ENCODE assay signal across 9 mouse cellular contexts in the genomic region with DNA sequence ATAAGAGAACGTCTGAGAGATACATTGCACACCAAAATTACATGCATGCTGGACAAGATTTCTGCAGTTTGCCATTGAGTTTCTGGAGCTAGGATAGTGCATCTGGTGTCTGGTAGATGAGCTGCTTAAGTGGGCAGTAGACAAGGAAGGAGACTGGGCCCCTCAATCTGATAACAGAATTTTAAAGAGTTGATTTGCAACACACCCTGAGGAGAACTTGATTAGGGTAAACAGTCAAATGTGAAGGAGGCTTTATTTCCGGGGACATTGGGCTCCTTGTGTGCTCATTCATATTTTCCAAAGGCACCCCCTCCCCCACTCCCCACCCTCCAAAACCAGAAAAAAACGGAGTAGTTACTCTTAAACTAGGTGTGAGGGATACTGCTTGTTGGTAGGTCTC. TPM values are rescaled to one million over a fixed set of nuclear protein-coding genes. Genes with fewer than 3 reads are reported as not detected.
DNase-seq lines count a peak whose midpoint lies in the region; ATAC-seq and TF ChIP-seq lines count a peak whose summit lies in the region.
"Had no signal": no experiment of that assay in that cellular context is flagged by ENCODE, and none has a peak within 500 bp of the region (broad histone marks: within the 10 kb centered on the region; RNA-seq: fewer than 3 reads in every experiment).

No protein-coding gene starts in this region.

- no peak for ATAC-seq in lung, embryonic 15.5 days (ENCODE audit: borderline replicate concordance, extremely low read depth, low FRiP score, low TSS enrichment)
- ATAC-seq in forebrain, embryonic 12.5 days (ENCODE audit: low FRiP score): no peak
- no peak for ATAC-seq in limb, embryonic 14.5 days (ENCODE audit: low FRiP score, low read depth)
- no peak for ATAC-seq in stomach, embryonic 15.5 days (ENCODE audit: insufficient read depth, low FRiP score, low read depth)

- peak overlapping the region; percentile 88; the same call in 1 of the 2 replicates for H3K9ac ChIP-seq in lung, embryonic 15.5 days
- H3K9ac ChIP-seq in forebrain, embryonic 12.5 days: no peak overlapping the region
- peak overlapping the region; percentile 84; the same call in 1 of the 2 replicates for H3K9ac ChIP-seq in limb, embryonic 14.5 days (ENCODE audit: low read depth, low read length, severe bottlenecking)
- no peak overlapping the region for H3K9ac ChIP-seq in stomach, embryonic 15.5 days

- H3K4me1 ChIP-seq in lung, embryonic 15.5 days: peaks cover 29% of the 10 kb centered on the region
- H3K4me1 ChIP-seq in forebrain, embryonic 12.5 days: peaks cover 25% of the 10 kb centered on the region
- peaks cover 19% of the 10 kb centered on the region for H3K4me1 ChIP-seq in limb, embryonic 14.5 days (ENCODE audit: control insufficient read depth, insufficient read depth, low read length)
- H3K4me1 ChIP-seq in stomach, embryonic 15.5 days: peaks cover 19% of the 10 kb centered on the region; the same call in 1 of the 2 replicates
- H3K4me1 ChIP-seq in thymus, adult 2 months (replicated peaks; ENCODE audit: control insufficient read depth, insufficient read depth, low read length): no peaks in the 10 kb centered on the region; the same call in 1 of the 2 replicates

- peak overlapping the region; percentile 67 for H3K4me2 ChIP-seq in lung, embryonic 15.5 days
- peak overlapping the region; percentile 81 for H3K4me2 ChIP-seq in forebrain, embryonic 12.5 days
- peak overlapping the region; percentile 66 for H3K4me2 ChIP-seq in limb, embryonic 14.5 days (replicated peaks; ENCODE audit: low read depth, low read length, severe bottlenecking)
- peak overlapping the region; percentile 61 for H3K4me2 ChIP-seq in stomach, embryonic 15.5 days

- no peak for TF ChIP-seq POLR2A in limb, embryonic 14.5 days (IDR thresholded peaks at IDR 0.05; ENCODE audit: borderline replicate concordance, extremely low read depth, insufficient read depth, insufficient read length)
- no peak for TF ChIP-seq POLR2A in thymus, adult 2 months (IDR thresholded peaks at IDR 0.05; ENCODE audit: control insufficient read depth, extremely low read depth, insufficient read depth, low read length, poor library complexity)

- DNase-seq in lung, postnatal 25 days (ENCODE audit: low spot score): no peak
- no peak for DNase-seq in limb, embryonic 14.5 days (ENCODE audit: low spot score)
- no peak for DNase-seq in thymus, adult 2 months
- DNase-seq in thymus, postnatal 4 days: no peak
- DNase-seq: adrenal gland, postnatal 14 days; kidney, postnatal 10 days had no signal

- TF ChIP-seq CTCF in thymus, adult 2 months (IDR thresholded peaks at IDR 0.05; ENCODE audit: borderline replicate concordance, control insufficient read depth, extremely low read depth, insufficient read depth, low read length, poor library complexity): no peak

- H3K9me3 ChIP-seq in lung, embryonic 15.5 days: no peaks in the 10 kb centered on the region
- H3K9me3 ChIP-seq in forebrain, embryonic 12.5 days: no peaks in the 10 kb centered on the region
- no peaks in the 10 kb centered on the region for H3K9me3 ChIP-seq in limb, embryonic 14.5 days (ENCODE audit: control insufficient read depth, low read length)
- no peaks in the 10 kb centered on the region for H3K9me3 ChIP-seq in stomach, embryonic 15.5 days

- WGBS in lung, embryonic 15.5 days: 39% methylated on average over 3 of the region's 3 CpGs
- WGBS in forebrain, embryonic 12.5 days: 50% methylated on average over 3 of the region's 3 CpGs
- 60% methylated on average over 3 of the region's 3 CpGs for WGBS in limb, embryonic 14.5 days
- WGBS in stomach, embryonic 15.5 days: 54% methylated on average over 3 of the region's 3 CpGs
- 77% methylated on average over 3 of the region's 3 CpGs for WGBS in thymus, adult 2 months

- no peaks in the 10 kb centered on the region for H3K27me3 ChIP-seq in lung, embryonic 15.5 days
- no peaks in the 10 kb centered on the region for H3K27me3 ChIP-seq in forebrain, embryonic 12.5 days
- no peaks in the 10 kb centered on the region for H3K27me3 ChIP-seq in limb, embryonic 14.5 days (ENCODE audit: control insufficient read depth, insufficient read depth, low read length)
- H3K27me3 ChIP-seq in stomach, embryonic 15.5 days (replicated peaks): no peaks in the 10 kb centered on the region
- H3K27me3 ChIP-seq in thymus, adult 2 months (ENCODE audit: control insufficient read depth, insufficient read depth, low read length): no peaks in the 10 kb centered on the region

- H3K4me3 ChIP-seq in lung, embryonic 15.5 days: peak overlapping the region; percentile 89
- H3K4me3 ChIP-seq in forebrain, embryonic 12.5 days (replicated peaks): peak overlapping the region; percentile 93
- peak overlapping the region; percentile 81; the same call in 1 of the 2 replicates for H3K4me3 ChIP-seq in limb, embryonic 14.5 days (replicated peaks; ENCODE audit: low read length)
- peak overlapping the region; percentile 85; the same call in 1 of the 2 replicates for H3K4me3 ChIP-seq in stomach, embryonic 15.5 days (replicated peaks)
- H3K4me3 ChIP-seq in thymus, adult 2 months (ENCODE audit: control insufficient read depth, insufficient read depth, low read length): no peak overlapping the region

- H3K36me3 ChIP-seq in lung, embryonic 15.5 days: no peaks in the 10 kb centered on the region
- H3K36me3 ChIP-seq in forebrain, embryonic 12.5 days (replicated peaks): no peaks in the 10 kb centered on the region
- H3K36me3 ChIP-seq in limb, embryonic 14.5 days (ENCODE audit: control insufficient read depth, insufficient read depth, low read length): no peaks in the 10 kb centered on the region
- no peaks in the 10 kb centered on the region for H3K36me3 ChIP-seq in stomach, embryonic 15.5 days
- no peaks in the 10 kb centered on the region for H3K36me3 ChIP-seq in thymus, adult 2 months (ENCODE audit: control insufficient read depth, insufficient read depth, low read length)

- peak overlapping the region; percentile 59; the same call in 1 of the 2 replicates for H3K27ac ChIP-seq in lung, embryonic 15.5 days
- no peak overlapping the region for H3K27ac ChIP-seq in forebrain, embryonic 12.5 days
- no peak overlapping the region for H3K27ac ChIP-seq in limb, embryonic 14.5 days (replicated peaks; ENCODE audit: low read depth, low read length)
- no peak overlapping the region for H3K27ac ChIP-seq in stomach, embryonic 15.5 days
- H3K27ac ChIP-seq in thymus, adult 2 months (ENCODE audit: control insufficient read depth, insufficient read depth, low read length): no peak overlapping the region

RNA-seq across cellular contexts. Expression of a gene that starts 2.0 kb away (rescaled TPM):
- polyA plus RNA-seq in lung, embryonic 15.5 days (2015; fragmentation: Nextera tagmentation; extraction: Ambion mirVana): 10.8 and 13.1 TPM in 2 replicates
- polyA plus RNA-seq in forebrain, embryonic 12.5 days (2016; fragmentation: Nextera tagmentation; extraction: Ambion mirVana): 23.4 and 25.0 TPM in 2 replicates
- polyA plus RNA-seq in limb, embryonic 14.5 days (2012; rRNA removed): 12.3 and 13.9 TPM in 2 replicates
- 12.4 and 14.9 TPM in 2 replicates for polyA plus RNA-seq in limb, embryonic 14.5 days (2014; fragmentation: Nextera tagmentation; extraction: Ambion mirVana)
- polyA plus RNA-seq in stomach, embryonic 15.5 days (2015; fragmentation: Nextera tagmentation; extraction: Ambion mirVana): 7.0 and 8.0 TPM in 2 replicates
- polyA plus RNA-seq in thymus, adult 2 months (2012; rRNA removed): 9.7 and 13.2 TPM in 2 replicates

Comparison
In these comparisons a context has a peak if more than half of its experiments do, and no peak if none do; other contexts are left out.
1. H3K9ac ChIP-seq: peak in lung, embryonic 15.5 days (single experiment) and limb, embryonic 14.5 days (single experiment); none in forebrain, embryonic 12.5 days (single experiment) and stomach, embryonic 15.5 days (single experiment).
2. Peak in every context shown above with its lines, with median percentiles within 50 percentile points of each other: H3K4me2 ChIP-seq.